Mouse (Mus musculus) lung, embryonic 14.5 days (tissue): ENCODE results near the gene Gm10799. TPM values are rescaled to one million over a fixed set of nuclear protein-coding genes. Genes with fewer than 3 reads are reported as not detected.
"Not testable (repeated sequence)": the region's sequence is repeated elsewhere in the genome, so short reads cannot be mapped to it uniquely, and the experiment has no call there.

Source experiments
- ATAC-seq: fragments of 200-750 bp; cut with Nextera tagmentation; 2 replicates; pipeline ENCODE4 v1.8.0; 2017; ENCODE audit warnings: mild to moderate bottlenecking, moderate TSS enrichment, moderate library complexity; ENCODE audit not compliant: insufficient read depth
- DNase-seq: peaks from one replicate; pipeline ENCODE4 v3.0.0-alpha.2; 2015
- H3K27ac ChIP-seq: fragments of 300-500 bp; sonication (generic); 2 replicates; pipeline ENCODE4 v1.5.1; 2014; ENCODE audit warnings: low read depth, mild to moderate bottlenecking, moderate library complexity
- H3K27me3 ChIP-seq: fragments of 300-500 bp; sonication (generic); 2 replicates; pipeline ENCODE4 v1.6.1; 2014; ENCODE audit warnings: low read length, control low read depth; ENCODE audit not compliant: insufficient read depth
- H3K36me3 ChIP-seq: fragments of 300-500 bp; sonication (generic); 2 replicates; pipeline ENCODE4 v1.6.1; 2014; ENCODE audit warnings: control low read depth; ENCODE audit not compliant: insufficient read depth
- H3K4me1 ChIP-seq: fragments of 300-500 bp; sonication (generic); 2 replicates; pipeline ENCODE4 v1.6.1; 2014; ENCODE audit warnings: antibody characterized with exemption, control low read depth; ENCODE audit not compliant: insufficient read depth
- H3K4me2 ChIP-seq: fragments of 300-500 bp; sonication (generic); 2 replicates; pipeline ENCODE4 v1.6.1; 2014; ENCODE audit warnings: mild to moderate bottlenecking
- H3K4me3 ChIP-seq: fragments of 300-500 bp; sonication (generic); 2 replicates; pipeline ENCODE4 v1.5.1; 2014; ENCODE audit warnings: low read depth, low read length
- H3K9ac ChIP-seq: fragments of 300-500 bp; sonication (generic); 2 replicates; pipeline ENCODE4 v1.6.1; 2014
- H3K9me3 ChIP-seq: fragments of 300-500 bp; sonication (generic); 2 replicates; pipeline ENCODE4 v1.6.1; 2016; ENCODE audit warnings: low read depth, low read length, control low read depth
- CTCF ChIP-seq: IDR thresholded peaks from 2 replicates; pipeline ENCODE4 v1.5.1; 2016; ENCODE audit warnings: antibody characterized with exemption, low read depth
- WGBS: fragments of 180-500 bp; shearing (Covaris S2); extraction: QIAGEN DNeasy Blood & Tissue Kit; methylation state at CpG from one replicate; pipeline ENCODE4 v1.1.7; 2014; 5-methylcytosine and 5-hydroxymethylcytosine counted together
- polyA plus RNA-seq: library from polyadenylated mRNA; unstranded; fragments of >200 nt; fragmentation: Nextera tagmentation; extraction: Ambion mirVana; gene quantifications from 2 replicates; pipeline ENCODE4 v1.2.1, GENCODE M21; 2014

Gm10799 gene
- polyA plus RNA-seq, 1 experiment from 2014 or later, result not detected

DNA sequence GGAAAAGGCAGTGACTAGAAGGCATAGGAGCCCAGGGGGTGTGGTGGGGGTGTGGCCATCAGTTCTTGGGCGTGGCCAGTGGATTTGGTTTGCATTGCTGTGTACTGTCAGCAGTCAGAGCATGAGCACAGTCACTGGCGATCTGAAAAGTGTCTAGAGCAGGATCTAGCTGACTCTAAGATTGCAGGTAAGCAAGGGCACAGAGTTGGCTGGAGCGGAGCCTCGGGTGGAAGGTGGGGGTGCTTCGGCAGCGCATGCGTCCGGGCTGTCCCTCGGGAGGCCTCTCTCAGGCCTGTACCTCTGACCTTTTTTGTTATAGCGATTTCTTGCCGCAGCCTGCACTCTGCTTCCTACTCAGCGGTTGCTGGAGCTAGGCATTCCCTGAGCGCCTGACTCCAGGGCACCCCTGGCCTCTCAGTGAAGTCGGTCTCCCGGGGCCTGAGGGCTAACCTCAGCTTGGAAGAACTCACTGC lies 27.4 kb upstream of the Gm10799 start, which contains the start of gene Cd59a:
Gene Cd59a, plus strand, starts transcription at position 61 of the 473 bp plus-strand sequence.
- DNase-seq (peak; percentile 92), ATAC-seq (peak; percentile 95)
- H3K4me2 ChIP-seq, result peak within 1 kb of the TSS; percentile 80
- peak within 1 kb of the TSS; percentile 50 for H3K4me3 ChIP-seq
- no peaks in the 10 kb centered on the region for H3K27me3 ChIP-seq
- no peaks in the 10 kb centered on the region for H3K9me3 ChIP-seq
- no peaks in the 10 kb centered on the region for H3K36me3 ChIP-seq
- no peak for TF ChIP-seq CTCF
- 0 out of 2 replicates have a peak, but pooled peaks cover 6% of the 10 kb centered on the region for H3K4me1 ChIP-seq
- peak within 1 kb of the TSS; percentile 58 for H3K9ac ChIP-seq
- WGBS, result 4% methylated on average over 15 of the region's 15 CpGs
- H3K27ac ChIP-seq, result peak within 1 kb of the TSS; percentile 84

DNA sequence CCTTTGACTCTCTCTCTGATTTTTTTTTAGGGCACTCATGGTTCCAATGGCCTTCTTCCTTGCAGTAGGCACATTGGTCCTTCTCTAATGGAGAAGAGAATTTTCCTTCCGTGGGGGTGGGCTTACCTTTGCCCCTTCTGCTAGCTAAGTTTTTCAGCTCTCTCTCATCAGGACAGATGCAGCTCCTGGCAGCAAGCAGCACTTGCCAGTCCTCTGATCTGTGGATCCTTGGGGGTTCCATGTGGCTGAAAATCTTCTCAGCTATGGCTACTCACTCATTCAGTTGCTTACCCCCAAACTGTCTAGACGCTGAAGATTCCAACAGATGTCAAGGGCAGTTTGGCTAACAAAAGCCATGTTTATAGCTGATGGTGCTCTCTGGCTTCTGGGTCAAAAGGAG lies 25.0 kb upstream of the Gm10799 start:
- no peak for DNase-seq
- 74% methylated on average over 2 of the region's 2 CpGs for WGBS
- Histone ChIP-seq H3K4me3 (no peak overlapping the region), H3K27me3 (no peaks in the 10 kb centered on the region), H3K4me1 (no peaks in the 10 kb centered on the region), H3K9me3 (no peaks in the 10 kb centered on the region), H3K36me3 (no peaks in the 10 kb centered on the region), H3K9ac (no peak overlapping the region), H3K4me2 (no peak overlapping the region), H3K27ac (no peak overlapping the region)
- ATAC-seq, result no peak
- TF ChIP-seq CTCF, result no peak

DNA sequence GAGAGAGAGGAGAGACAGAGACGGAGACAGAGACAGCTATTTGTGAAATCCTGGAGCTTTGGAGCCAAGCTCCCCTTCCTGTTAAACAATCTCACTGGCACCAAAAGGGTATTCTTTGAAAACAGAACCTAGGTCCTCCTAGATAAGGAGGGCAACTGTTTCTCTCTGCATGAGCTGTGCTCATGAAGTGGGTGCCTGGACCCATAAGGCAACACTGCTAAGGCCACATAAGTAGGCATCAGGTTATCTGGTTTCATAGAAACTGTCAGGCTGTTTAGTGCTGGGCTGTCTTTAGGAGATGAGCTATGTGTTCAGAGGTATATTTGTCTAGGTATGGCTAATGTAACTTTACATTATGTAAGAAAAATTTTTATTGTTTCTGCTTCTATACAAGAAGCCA lies 19.2 kb upstream of the Gm10799 start:
- ATAC-seq, H3K27ac ChIP-seq, H3K9ac ChIP-seq, DNase-seq, H3K4me3 ChIP-seq, H3K27me3 ChIP-seq, H3K9me3 ChIP-seq, H3K36me3 ChIP-seq, H3K4me2 ChIP-seq, H3K4me1 ChIP-seq: not testable (repeated sequence)
- 90% methylated on average over 1 of the region's 1 CpGs for WGBS

DNA sequence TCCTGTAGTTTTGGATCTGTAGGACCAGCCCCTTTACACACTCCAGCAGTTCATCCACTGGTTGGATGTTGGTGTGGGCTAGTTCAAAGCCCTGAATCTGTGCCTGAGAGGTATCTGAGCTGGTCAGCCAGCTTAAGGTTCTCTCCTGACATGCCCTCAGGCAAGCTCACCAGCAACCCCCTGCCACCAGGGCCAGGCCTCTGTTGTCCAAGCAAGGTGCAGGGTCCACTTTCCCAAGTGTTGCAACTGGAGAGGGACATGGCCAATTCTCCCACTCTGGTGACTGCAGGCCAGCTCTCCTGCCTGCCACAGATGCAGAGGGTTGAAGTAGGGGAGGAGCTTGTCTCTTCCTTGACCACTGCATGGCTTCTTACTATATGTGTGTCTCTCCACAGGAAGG lies 15.7 kb upstream of the Gm10799 start:
- H3K4me2 ChIP-seq, ATAC-seq, H3K9me3 ChIP-seq, H3K36me3 ChIP-seq, H3K27me3 ChIP-seq, H3K4me3 ChIP-seq, H3K27ac ChIP-seq, H3K4me1 ChIP-seq, H3K9ac ChIP-seq, DNase-seq: not testable (repeated sequence)

DNA sequence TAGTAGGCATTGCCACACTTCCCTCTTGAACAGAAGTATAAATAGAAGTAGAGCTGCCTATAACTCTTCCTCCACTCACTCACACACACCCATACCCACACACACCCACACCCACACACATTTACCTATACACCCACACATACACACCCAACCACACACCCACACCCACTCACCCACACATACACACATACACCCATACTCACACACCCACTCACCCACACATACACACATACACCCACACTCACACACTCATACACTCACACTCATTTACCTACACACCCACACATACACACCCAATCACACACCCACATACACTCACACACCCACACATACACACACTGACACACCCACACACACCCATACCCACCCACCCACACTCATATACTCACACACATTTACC lies 14.1 kb upstream of the Gm10799 start:
- H3K36me3 ChIP-seq, result no peaks in the 10 kb centered on the region
- no peak for TF ChIP-seq CTCF
- H3K27ac ChIP-seq, result no peak overlapping the region
- no peak for ATAC-seq
- H3K4me2 ChIP-seq, result no peak overlapping the region
- no peak overlapping the region for H3K4me3 ChIP-seq
- no peaks in the 10 kb centered on the region for H3K4me1 ChIP-seq
- no peaks in the 10 kb centered on the region for H3K9me3 ChIP-seq
- H3K27me3 ChIP-seq, result no peaks in the 10 kb centered on the region
- H3K9ac ChIP-seq, result no peak overlapping the region
- no peak for DNase-seq

DNA sequence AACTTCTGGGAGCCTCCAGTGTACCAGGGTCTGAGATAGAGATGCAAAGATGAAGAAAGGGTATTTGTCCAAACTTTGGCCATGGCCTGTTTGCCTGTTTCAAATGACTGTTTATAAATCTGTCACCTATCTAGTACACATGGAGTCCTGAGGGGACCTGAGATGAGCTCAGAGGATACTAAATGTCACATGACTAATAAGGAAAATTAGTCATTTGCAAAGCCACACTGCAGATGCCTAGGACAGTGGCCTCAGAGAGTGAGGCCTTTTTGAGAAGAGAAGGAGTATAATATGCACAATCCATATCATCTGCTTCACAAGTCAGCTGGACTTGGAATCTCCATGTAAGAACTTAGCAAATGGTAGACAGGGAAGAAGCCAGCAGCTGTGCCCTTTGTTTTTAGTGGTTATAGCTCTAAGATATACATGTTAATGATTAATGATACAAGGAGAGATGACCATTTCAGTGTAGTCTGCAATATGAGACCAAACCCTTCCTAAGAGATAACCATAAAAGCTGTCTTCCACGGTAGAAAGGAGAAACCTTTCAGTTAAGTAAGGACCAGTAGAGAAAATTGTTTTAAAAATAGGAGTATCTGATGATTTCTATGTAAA lies 13.2 kb upstream of the Gm10799 start:
- not testable (repeated sequence) for ATAC-seq
- WGBS, result no CpG with 5 or more reads among the region's 1 CpGs

DNA sequence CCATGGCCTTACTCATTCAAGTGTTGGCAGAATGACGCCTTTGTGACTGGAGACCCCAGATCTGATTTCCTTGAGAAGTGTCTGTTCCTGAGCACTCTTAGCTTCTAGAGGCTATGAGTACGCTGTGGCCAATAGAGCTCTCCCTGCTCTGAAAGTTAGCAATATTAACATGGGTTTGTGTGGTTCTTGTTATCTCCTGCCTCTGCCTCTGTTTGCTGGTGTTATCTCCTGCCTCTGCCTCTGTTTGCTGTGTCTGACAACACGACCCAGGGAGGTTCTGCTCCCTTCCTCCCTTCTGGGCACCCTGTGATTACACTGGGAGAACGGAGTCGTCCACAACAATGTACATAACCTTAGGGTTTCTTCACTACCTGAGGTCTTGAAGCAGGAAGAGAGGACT lies 9.9 kb upstream of the Gm10799 start:
- not testable (repeated sequence) for H3K9ac ChIP-seq, H3K27me3 ChIP-seq, H3K27ac ChIP-seq, H3K4me3 ChIP-seq, H3K4me2 ChIP-seq, H3K9me3 ChIP-seq, H3K36me3 ChIP-seq, DNase-seq, H3K4me1 ChIP-seq
- 28% methylated on average over 4 of the region's 5 CpGs for WGBS
- 0 out of 2 replicates have a peak, but pooled peaks have one; percentile 44 for ATAC-seq

More for the DNA sequence above, 13.2 kb upstream of the Gm10799 start:
- not testable (repeated sequence) for H3K27ac ChIP-seq, H3K4me2 ChIP-seq, H3K27me3 ChIP-seq, H3K4me1 ChIP-seq, H3K36me3 ChIP-seq, H3K9me3 ChIP-seq, H3K9ac ChIP-seq, H3K4me3 ChIP-seq, DNase-seq
